Mouse (Mus musculus): ENCODE results near the gene Rgl1.

The Rgl1 gene

DNA sequence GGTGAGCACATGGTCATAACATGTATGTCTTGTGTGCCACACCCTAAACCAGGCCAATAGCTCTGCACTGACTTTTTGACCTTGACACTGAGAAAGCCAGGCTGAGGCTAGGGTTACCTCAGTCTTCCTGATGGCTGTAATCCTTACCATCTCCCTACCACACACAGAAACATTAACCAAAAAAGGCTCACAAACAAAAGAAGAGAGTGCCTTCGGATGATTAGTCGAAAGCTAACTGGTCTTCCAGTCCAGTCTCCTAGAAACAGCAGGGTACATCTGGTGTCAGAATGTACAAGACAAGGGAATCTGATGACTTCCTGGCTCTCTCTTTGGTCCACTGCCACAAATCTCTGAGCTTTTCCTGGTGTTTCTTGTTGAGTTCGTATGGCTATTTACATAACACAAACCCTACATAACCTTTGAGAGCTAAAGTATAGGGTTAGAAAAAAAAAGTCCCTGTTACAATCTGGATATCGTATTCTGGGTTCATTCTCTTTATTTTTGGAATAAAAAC, 249.0 kb downstream of the Rgl1 start:
- peak; percentile 33 for DNase-seq (ENCODE audit: low read depth, low spot score)

DNA sequence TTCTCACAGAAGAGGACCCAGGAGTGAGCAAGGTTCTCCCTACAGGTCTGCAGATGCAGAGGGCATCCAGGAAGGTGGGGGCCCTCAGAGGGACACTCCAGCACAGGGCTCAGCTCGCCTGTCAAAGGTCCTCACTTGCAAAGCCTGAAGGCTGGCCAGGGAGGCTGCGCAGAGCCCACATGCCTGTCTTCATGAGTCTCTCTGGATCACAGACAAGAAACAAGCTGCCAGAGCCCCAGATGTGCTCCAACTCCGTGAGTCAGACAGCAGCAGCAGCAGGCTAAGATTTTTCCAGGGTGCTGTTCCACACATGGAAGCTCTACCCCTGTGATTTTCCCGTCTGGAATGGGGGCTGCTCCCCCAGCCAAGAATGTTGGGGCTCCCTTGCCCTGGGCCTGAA, 251.9 kb downstream of the Rgl1 start:
- no peak for DNase-seq (ENCODE audit: low read depth, low spot score)

DNA sequence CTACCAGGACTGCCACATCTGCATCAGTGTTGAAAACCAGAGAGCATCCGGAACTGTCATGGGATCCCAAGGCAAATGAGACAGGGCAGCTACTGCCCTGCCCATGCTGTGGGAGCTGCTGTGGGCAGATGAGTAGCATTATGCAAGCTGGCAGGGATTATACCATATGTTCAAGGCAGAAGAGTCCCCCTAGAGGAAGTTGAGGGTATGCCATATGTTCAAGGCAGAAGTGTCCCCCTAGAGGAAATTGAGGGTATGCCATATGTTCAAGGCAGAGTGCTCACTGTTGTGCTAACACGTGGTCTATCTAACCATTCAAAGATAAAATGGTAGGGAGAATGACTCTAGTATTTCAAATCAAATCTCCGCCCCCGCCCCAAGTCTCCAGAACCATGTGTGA, 254.9 kb downstream of the Rgl1 start:
- DNase-seq (ENCODE audit: low read depth, low spot score), result peak; percentile 92

DNA sequence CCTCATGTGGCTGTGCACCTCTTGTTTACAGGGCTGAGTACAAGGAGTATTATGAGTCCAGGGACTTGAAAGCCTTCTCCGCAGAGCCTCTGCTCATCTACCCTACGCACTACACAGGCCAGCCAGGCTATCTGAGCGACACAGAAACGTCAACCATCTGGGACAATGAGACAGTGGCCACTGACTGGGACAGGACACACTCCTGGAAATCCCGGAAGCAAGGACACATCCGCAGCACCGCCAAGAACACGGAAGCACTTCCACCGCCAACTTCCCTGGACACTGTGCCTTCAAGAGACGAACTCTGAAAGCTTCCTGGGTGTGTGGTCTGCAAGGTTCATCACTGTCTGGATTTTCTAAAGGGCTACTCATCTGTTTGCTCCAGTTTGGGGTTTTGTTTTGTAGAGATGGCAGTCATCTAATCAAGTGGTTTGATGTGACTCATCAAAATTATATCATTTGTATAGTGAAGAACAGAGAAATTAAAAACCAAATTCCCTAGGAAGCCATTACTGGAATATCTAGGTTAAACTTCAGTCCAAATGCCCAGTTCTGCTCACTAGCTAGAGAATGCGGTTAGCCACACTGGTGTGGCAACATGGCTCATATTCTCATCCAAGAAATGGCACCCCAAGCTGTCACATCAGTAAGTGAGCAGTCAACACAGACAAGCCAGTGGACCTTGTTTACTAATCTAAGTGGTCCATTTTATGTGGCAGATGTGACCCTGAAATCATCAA, 257.5 kb downstream of the Rgl1 start:
- no peak for DNase-seq (ENCODE audit: low read depth, low spot score)

DNA sequence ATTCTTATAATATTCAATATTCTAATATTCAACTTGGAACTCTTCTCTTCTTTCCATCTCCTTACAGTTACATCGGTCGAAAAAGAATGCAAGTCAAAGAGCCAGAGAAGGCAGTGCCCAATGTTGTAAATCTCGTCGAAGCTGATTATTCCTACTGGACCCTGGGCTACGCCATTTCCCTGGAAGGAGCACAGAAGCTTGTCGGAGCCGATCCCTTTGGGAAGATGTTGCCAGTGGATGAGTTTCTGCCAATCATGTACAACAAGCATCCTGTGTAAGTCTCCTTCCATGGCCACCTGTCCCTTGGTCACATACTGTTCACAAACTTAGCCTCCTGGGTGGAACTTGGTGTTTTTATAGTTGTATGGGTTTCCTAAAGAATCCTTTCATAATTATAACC, 259.4 kb downstream of the Rgl1 start:
- no peak for DNase-seq (ENCODE audit: low read depth, low spot score)

DNA sequence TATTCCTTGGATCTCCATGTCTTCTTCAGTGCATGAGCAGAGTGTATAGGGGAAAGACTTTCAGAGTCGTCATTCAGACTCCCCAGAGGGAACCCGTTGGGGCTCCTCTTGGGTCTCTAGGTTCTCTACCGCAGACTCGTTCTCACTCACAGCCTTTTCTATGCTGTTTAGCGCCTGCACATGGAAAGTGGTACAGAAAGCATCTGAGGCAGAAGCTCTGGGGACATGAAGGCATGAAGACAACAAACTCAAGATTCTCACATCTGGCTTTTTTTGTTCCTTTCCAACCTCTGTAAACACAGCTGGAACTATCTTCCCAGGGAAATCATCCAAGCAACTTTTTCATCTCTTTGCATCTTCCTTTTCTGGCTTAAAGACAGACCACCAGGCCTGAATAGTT, 260.0 kb downstream of the Rgl1 start:
- no peak for DNase-seq (ENCODE audit: low read depth, low spot score)

DNA sequence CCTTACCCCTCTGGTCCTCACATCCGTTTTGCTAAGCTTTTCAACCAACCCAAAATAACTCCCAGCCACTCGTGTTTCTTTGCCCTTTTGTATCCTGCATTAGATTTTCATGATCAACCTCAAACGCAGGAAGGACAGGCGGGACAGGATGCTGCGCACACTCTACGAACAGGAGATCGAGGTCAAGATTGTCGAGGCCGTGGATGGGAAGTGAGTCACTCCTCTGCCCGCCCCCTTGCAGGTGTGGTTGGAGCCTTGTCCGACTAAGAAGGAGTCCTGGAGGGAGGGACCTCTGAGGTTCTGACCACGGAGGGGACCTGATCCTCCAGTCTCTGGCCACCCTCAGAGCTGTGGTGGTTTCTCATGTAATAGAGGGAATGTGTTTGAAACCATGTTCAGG, 266.3 kb downstream of the Rgl1 start:
- DNase-seq (ENCODE audit: low read depth, low spot score), result no peak

DNA sequence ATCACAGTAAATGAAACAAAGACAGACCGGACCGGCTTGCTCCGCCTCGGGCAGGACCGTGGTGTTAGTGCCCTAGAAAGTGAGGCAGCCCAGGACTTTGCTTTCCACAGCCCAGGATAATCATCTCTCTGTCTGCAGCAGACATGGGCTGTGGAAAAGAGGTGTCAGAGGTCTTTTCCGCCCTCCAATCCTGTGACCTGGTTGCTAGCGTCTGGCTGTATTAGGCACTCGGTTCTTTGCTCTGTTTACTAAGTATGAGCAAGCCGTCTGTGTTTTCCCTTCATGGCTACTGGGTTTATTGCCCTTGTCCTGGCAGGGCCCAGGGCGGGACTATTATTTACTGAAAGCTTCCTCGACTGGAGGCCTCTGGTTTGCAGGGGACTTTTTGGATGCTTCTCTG, 268.6 kb downstream of the Rgl1 start:
- DNase-seq (ENCODE audit: low read depth, low spot score), result no peak

DNA sequence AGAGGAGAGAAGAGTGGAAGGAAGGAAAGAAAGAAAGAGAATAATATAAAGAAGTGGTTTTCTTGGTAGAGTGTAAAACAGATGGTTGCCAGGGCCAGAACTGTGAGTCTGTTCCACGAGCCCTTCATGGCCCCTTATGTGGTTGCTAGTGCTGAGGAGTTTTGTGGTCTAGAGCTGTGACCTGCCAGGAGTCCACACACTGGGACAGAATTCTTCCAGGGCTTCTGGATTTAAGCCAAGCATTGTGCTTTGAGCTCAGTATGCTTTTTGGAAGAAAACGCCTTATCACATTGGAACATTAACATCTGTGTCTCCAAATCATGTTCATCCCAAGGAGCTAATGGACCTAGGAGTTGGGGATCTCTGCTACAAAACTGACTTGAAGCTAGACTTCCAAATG, 269.3 kb downstream of the Rgl1 start:
- DNase-seq (ENCODE audit: low read depth, low spot score), result no peak

DNA sequence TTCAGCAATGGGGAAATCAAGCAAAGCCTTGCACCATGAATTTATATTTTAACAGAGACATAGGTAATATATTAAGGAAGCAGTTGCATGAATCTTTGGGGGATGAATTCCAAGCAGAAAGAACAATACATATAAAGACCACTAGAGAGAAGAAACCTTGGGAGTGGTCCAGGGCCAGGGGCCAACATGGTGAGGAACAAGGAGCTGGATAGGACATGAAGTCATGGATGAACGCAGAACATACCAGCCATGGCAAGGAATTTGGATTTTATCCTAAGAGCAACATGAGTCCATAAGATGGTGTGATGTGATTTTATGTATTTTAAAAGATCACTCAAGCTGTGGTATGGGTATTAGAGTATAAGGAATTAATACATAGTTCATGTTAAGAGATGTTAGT, 273.9 kb downstream of the Rgl1 start:
- no peak for DNase-seq (ENCODE audit: low read depth, low spot score)

DNA sequence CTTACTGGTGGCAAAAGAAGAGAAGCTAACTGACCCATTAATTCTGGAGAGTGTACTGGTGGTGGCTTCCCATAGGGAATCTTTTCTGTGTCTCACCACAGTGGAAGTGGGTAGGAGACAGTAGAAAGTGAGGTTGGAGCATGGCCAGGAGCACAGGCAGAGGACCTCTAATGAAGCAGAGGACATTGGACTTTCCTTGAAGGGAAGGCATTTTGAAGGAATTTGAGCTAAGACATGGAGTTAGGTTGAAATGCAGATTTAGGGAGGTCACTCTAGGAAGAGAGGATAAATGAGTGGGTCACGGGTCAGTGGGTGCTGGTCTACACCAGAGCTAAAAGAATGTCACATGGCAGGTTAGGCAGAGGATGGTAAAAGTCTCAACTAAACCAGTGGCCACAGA, 275.3 kb downstream of the Rgl1 start:
- DNase-seq (ENCODE audit: low read depth, low spot score), result no peak

DNA sequence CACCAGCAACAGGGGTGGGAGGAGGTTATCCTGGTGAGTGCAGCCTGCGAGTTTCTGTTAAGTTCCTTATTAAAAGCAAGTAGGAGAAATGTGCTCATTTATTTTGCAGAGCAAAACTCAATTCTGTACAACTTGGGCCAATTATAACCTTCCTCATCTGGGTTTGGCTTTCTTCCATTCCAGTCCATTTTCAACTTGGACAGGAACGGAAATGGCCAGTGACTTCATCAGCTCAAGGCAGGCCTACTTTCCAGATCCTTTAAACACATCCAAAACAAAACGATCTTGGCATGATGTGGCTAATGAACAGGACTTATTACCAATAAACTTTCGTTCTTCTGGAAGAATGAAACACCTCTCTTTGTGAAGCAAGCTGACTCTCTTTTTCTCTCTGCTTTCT, 290.0 kb downstream of the Rgl1 start:
- DNase-seq (ENCODE audit: low read depth, low spot score), result no peak

DNA sequence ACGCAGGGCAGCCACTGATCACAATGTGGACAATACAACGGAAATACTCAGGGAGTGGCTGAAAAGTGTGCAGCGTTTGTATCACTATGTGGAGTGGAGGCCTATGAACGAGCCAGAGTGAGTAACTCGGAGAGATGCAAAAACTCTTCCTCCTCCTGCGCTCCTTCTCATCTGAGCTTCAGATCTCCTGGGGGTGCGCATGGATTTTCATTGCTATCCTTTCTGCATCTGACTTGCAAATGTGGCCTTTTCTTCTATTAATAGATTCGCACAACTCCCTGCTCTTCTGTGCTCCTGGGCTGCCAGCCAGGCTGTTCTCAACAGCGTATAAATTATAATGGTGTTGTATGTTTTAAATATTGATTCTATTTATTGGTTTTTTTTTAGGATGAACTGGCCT, 297.7 kb downstream of the Rgl1 start:
- no peak for DNase-seq (ENCODE audit: low read depth, low spot score)

All from ES-CJ7 (cell line).